Comparison of ENCODE assay signal across 8 mouse cellular contexts in the genomic region with DNA sequence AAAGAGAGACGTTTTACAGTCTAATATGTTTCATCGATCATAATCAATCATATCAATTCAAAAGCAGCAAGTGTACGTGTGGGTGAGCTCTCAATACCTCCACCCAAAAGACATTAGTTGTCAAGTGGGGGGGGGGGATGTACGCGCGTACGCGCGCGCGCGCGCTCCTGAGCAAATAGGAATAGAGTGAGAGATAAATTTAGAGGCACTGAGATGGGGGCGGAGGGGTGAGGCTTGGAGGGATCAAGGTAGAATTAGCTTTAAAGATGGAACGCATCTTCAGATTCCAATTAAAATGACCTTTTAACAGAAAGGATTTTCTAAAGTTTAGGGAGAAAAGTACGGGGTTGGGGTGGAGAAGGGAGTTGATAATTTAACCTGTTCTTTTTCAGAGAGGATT. TPM values are rescaled to one million over a fixed set of nuclear protein-coding genes. Genes with fewer than 3 reads are reported as not detected.
DNase-seq lines count a peak whose midpoint lies in the region; ATAC-seq and TF ChIP-seq lines count a peak whose summit lies in the region.

No protein-coding gene starts in this region.

- no peak for ATAC-seq in kidney, postnatal 0 days (replicated peaks; ENCODE audit: low FRiP score, low read depth)
- no peak for ATAC-seq in embryonic facial prominence, embryonic 13.5 days (ENCODE audit: insufficient number of reproducible peaks, insufficient read depth, low FRiP score, low TSS enrichment, low read depth)
- no peak for ATAC-seq in intestine, embryonic 15.5 days
- ATAC-seq in neural tube, embryonic 15.5 days (ENCODE audit: low FRiP score) = no peak

- peak overlapping the region; percentile 86 for H3K27ac ChIP-seq in kidney, postnatal 0 days
- H3K27ac ChIP-seq in embryonic facial prominence, embryonic 13.5 days = peak overlapping the region; percentile 94
- H3K27ac ChIP-seq in intestine, embryonic 15.5 days = 0 out of 2 replicates have a peak overlapping the region, but pooled peaks have one; percentile 81
- H3K27ac ChIP-seq in neural tube, embryonic 15.5 days (replicated peaks) = peak overlapping the region; percentile 86

- no peak for TF ChIP-seq CTCF in kidney, postnatal 0 days (IDR thresholded peaks at IDR 0.05; ENCODE audit: low read depth)

- H3K4me3 ChIP-seq in kidney, postnatal 0 days (replicated peaks; ENCODE audit: low read depth, low read length) = peak overlapping the region; percentile 65
- peak overlapping the region; percentile 73 for H3K4me3 ChIP-seq in embryonic facial prominence, embryonic 13.5 days
- peak overlapping the region; percentile 62 for H3K4me3 ChIP-seq in intestine, embryonic 15.5 days (replicated peaks)
- H3K4me3 ChIP-seq in neural tube, embryonic 15.5 days (replicated peaks) = peak overlapping the region; percentile 58

- H3K36me3 ChIP-seq in kidney, postnatal 0 days (ENCODE audit: insufficient read depth, low read length) = no peaks in the 10 kb centered on the region
- H3K36me3 ChIP-seq in embryonic facial prominence, embryonic 13.5 days = 0 out of 2 replicates have a peak, but pooled peaks cover 5% of the 10 kb centered on the region
- H3K36me3 ChIP-seq in intestine, embryonic 15.5 days = no peaks in the 10 kb centered on the region
- no peaks in the 10 kb centered on the region for H3K36me3 ChIP-seq in neural tube, embryonic 15.5 days

- peak overlapping the region; percentile 77 for H3K9ac ChIP-seq in kidney, postnatal 0 days (ENCODE audit: low read depth, low read length)
- H3K9ac ChIP-seq in embryonic facial prominence, embryonic 13.5 days = peak overlapping the region; percentile 94
- H3K9ac ChIP-seq in intestine, embryonic 15.5 days = peak overlapping the region; percentile 70
- peak overlapping the region; percentile 70 for H3K9ac ChIP-seq in neural tube, embryonic 15.5 days (replicated peaks)

- no peaks in the 10 kb centered on the region for H3K27me3 ChIP-seq in kidney, postnatal 0 days (ENCODE audit: insufficient read depth, low read length)
- H3K27me3 ChIP-seq in embryonic facial prominence, embryonic 13.5 days = peaks cover 24% of the 10 kb centered on the region
- no peaks in the 10 kb centered on the region; the same call in 1 of the 2 replicates for H3K27me3 ChIP-seq in intestine, embryonic 15.5 days (replicated peaks)
- H3K27me3 ChIP-seq in neural tube, embryonic 15.5 days (replicated peaks) = 0 out of 2 replicates have a peak, but pooled peaks cover 6% of the 10 kb centered on the region

- no peak for DNase-seq in kidney, postnatal 0 days (ENCODE audit: low spot score)
- no peak for DNase-seq in kidney, adult 8-10 months
- no peak for DNase-seq in adrenal gland, adult (ENCODE audit: inconsistent age in 2 of 2, low spot score in 1 of 2)
- DNase-seq in thymus, postnatal 4 days = no peak
- no peak for DNase-seq in adrenal gland, adult 18-20 months (ENCODE audit: low spot score in 2 of 2)

- H3K4me2 ChIP-seq in kidney, postnatal 0 days (ENCODE audit: low read length) = peak overlapping the region; percentile 91
- peak overlapping the region; percentile 85 for H3K4me2 ChIP-seq in embryonic facial prominence, embryonic 13.5 days
- H3K4me2 ChIP-seq in intestine, embryonic 15.5 days (replicated peaks) = peak overlapping the region; percentile 94
- peak overlapping the region; percentile 94 for H3K4me2 ChIP-seq in neural tube, embryonic 15.5 days

- WGBS in kidney, postnatal 0 days = 0% methylated on average over 16 of the region's 16 CpGs
- under 1% methylated on average over 16 of the region's 16 CpGs for WGBS in embryonic facial prominence, embryonic 13.5 days
- under 1% methylated on average over 16 of the region's 16 CpGs for WGBS in intestine, embryonic 15.5 days
- under 1% methylated on average over 16 of the region's 16 CpGs for WGBS in neural tube, embryonic 15.5 days

- peaks cover 10% of the 10 kb centered on the region for H3K4me1 ChIP-seq in kidney, postnatal 0 days (replicated peaks; ENCODE audit: insufficient read depth, low read length)
- H3K4me1 ChIP-seq in embryonic facial prominence, embryonic 13.5 days = peaks cover 75% of the 10 kb centered on the region
- H3K4me1 ChIP-seq in intestine, embryonic 15.5 days (replicated peaks) = peaks cover 37% of the 10 kb centered on the region
- H3K4me1 ChIP-seq in neural tube, embryonic 15.5 days = peaks cover 72% of the 10 kb centered on the region

- H3K9me3 ChIP-seq in kidney, postnatal 0 days (replicated peaks; ENCODE audit: low read length) = no peaks in the 10 kb centered on the region
- H3K9me3 ChIP-seq in embryonic facial prominence, embryonic 13.5 days = no peaks in the 10 kb centered on the region
- no peaks in the 10 kb centered on the region for H3K9me3 ChIP-seq in intestine, embryonic 15.5 days
- no peaks in the 10 kb centered on the region for H3K9me3 ChIP-seq in neural tube, embryonic 15.5 days (replicated peaks)

RNA-seq across cellular contexts. Expression of a gene that starts 1.6 kb away (rescaled TPM):
- 87.7 and 95.0 TPM in 2 replicates for polyA plus RNA-seq in kidney, postnatal 0 days (2015; fragmentation: Nextera tagmentation; extraction: Ambion mirVana)
- 141 and 165 TPM in 2 replicates for polyA plus RNA-seq in embryonic facial prominence, embryonic 13.5 days (2015; fragmentation: Nextera tagmentation; extraction: Ambion mirVana)
- polyA plus RNA-seq in intestine, embryonic 15.5 days (2015; fragmentation: Nextera tagmentation; extraction: Ambion mirVana) = 46.2 and 50.7 TPM in 2 replicates
- 90.8 and 102 TPM in 2 replicates for polyA plus RNA-seq in neural tube, embryonic 15.5 days (2015; fragmentation: Nextera tagmentation; extraction: Ambion mirVana)
- total RNA-seq in adrenal gland, adult 18-20 months (2021) = 100 to 1,000 TPM in 1 of 2 experiments, 10 to 100 TPM in 1; 99.0 to 159 TPM

RNA-seq across cellular contexts. Expression of a gene that starts 48.8 kb away (rescaled TPM):
- 116 and 123 TPM in 2 replicates for polyA plus RNA-seq in kidney, postnatal 0 days (2015; fragmentation: Nextera tagmentation; extraction: Ambion mirVana)
- 469 and 555 TPM in 2 replicates for polyA plus RNA-seq in embryonic facial prominence, embryonic 13.5 days (2015; fragmentation: Nextera tagmentation; extraction: Ambion mirVana)
- polyA plus RNA-seq in intestine, embryonic 15.5 days (2015; fragmentation: Nextera tagmentation; extraction: Ambion mirVana) = 147 and 148 TPM in 2 replicates
- 278 and 341 TPM in 2 replicates for polyA plus RNA-seq in neural tube, embryonic 15.5 days (2015; fragmentation: Nextera tagmentation; extraction: Ambion mirVana)
- 1 to 10 TPM; 1.2 to 4.1 TPM for total RNA-seq in adrenal gland, adult 18-20 months (2021)
